Mouse (Mus musculus) kidney, embryonic 16.5 days (tissue): Measurements from ENCODE around the gene Fzr1. TPM values are rescaled to one million over a fixed set of nuclear protein-coding genes. Genes with fewer than 3 reads are reported as not detected.

Experiments
- ATAC-seq: fragments of 200-750 bp; cut with Nextera tagmentation; 2 replicates; pipeline ENCODE4 v1.8.0; 2017; ENCODE audit warnings: moderate TSS enrichment; ENCODE audit not compliant: low FRiP score, low TSS enrichment
- H3K27ac ChIP-seq: fragments of 300-500 bp; sonication (generic); 2 replicates; pipeline ENCODE4 v1.5.1; 2014; ENCODE audit warnings: low read length
- H3K27me3 ChIP-seq: fragments of 300-500 bp; sonication (generic); 2 replicates; pipeline ENCODE4 v1.6.1; 2014; ENCODE audit warnings: low read length, control low read depth, mixed read lengths; ENCODE audit not compliant: insufficient read depth
- H3K36me3 ChIP-seq: fragments of 300-500 bp; sonication (generic); 2 replicates; pipeline ENCODE4 v1.6.1; 2014; ENCODE audit warnings: low read length, control low read depth, mixed read lengths; ENCODE audit not compliant: insufficient read depth
- H3K4me1 ChIP-seq: fragments of 300-500 bp; sonication (generic); 2 replicates; pipeline ENCODE4 v1.6.1; 2014; ENCODE audit warnings: low read length, control low read depth, mixed read lengths; ENCODE audit not compliant: insufficient read depth
- H3K4me2 ChIP-seq: fragments of 300-500 bp; sonication (generic); replicated peaks from 2 replicates; pipeline ENCODE4 v1.6.1; 2014; ENCODE audit warnings: low read depth, low read length
- H3K4me3 ChIP-seq: fragments of 300-500 bp; sonication (generic); 2 replicates; pipeline ENCODE4 v1.5.1; 2014; ENCODE audit warnings: mild to moderate bottlenecking, low read length
- H3K9ac ChIP-seq: fragments of 300-500 bp; sonication (generic); replicated peaks from 2 replicates; pipeline ENCODE4 v1.6.1; 2014; ENCODE audit warnings: low read length
- H3K9me3 ChIP-seq: fragments of 300-500 bp; sonication (generic); 2 replicates; pipeline ENCODE4 v1.6.1; 2016; ENCODE audit warnings: low read length, control low read depth
- WGBS: fragments of 180-500 bp; shearing (Covaris S2); extraction: QIAGEN DNeasy Blood & Tissue Kit; methylation state at CpG from one replicate; pipeline ENCODE4 v1.1.7; 2014; 5-methylcytosine and 5-hydroxymethylcytosine counted together
- polyA plus RNA-seq: library from polyadenylated mRNA; unstranded; fragments of >200 nt; fragmentation: Nextera tagmentation; extraction: Ambion mirVana; gene quantifications from 2 replicates; pipeline ENCODE4 v1.2.1, GENCODE M21; 2015

Fzr1 gene
- polyA plus RNA-seq, 1 experiment from 2014 or later = 111 TPM

- no peaks in the 10 kb centered on the region for H3K27me3 ChIP-seq
- 68% methylated on average over 10 of the region's 10 CpGs for WGBS
- no peaks in the 10 kb centered on the region for H3K9me3 ChIP-seq
- peaks cover 60% of the 10 kb centered on the region for H3K4me1 ChIP-seq
- no peak overlapping the region for H3K4me2 ChIP-seq
- peak overlapping the region; percentile 95 for H3K27ac ChIP-seq
- peaks cover 51% of the 10 kb centered on the region; the same call in 1 of the 2 replicates for H3K36me3 ChIP-seq
- no peak overlapping the region for H3K4me3 ChIP-seq
- H3K9ac ChIP-seq = no peak overlapping the region
- no peak for ATAC-seq
These were observed 25.2 kb upstream of the Fzr1 start for GRCm38 (mm10) chr10:81403511-81403910.

- WGBS = 21% methylated on average over 7 of the region's 7 CpGs
- peaks cover 48% of the 10 kb centered on the region for H3K4me1 ChIP-seq
- no peak for ATAC-seq
- H3K27ac ChIP-seq = peak overlapping the region; percentile 95
- H3K4me3 ChIP-seq = 0 out of 2 replicates have a peak overlapping the region, but pooled peaks have one; percentile 9
- peaks cover 51% of the 10 kb centered on the region; the same call in 1 of the 2 replicates for H3K36me3 ChIP-seq
- no peaks in the 10 kb centered on the region for H3K27me3 ChIP-seq
- no peaks in the 10 kb centered on the region for H3K9me3 ChIP-seq
- H3K4me2 ChIP-seq = peak overlapping the region; percentile 42
- H3K9ac ChIP-seq = peak overlapping the region; percentile 57
These were observed 24.0 kb upstream of the Fzr1 start for GRCm38 (mm10) chr10:81402227-81402765.

- peaks cover 50% of the 10 kb centered on the region; the same call in 1 of the 2 replicates for H3K36me3 ChIP-seq
- no peaks in the 10 kb centered on the region for H3K27me3 ChIP-seq
- H3K27ac ChIP-seq = peak overlapping the region; percentile 95
- WGBS = 6% methylated on average over 18 of the region's 18 CpGs
- H3K4me1 ChIP-seq = peaks cover 44% of the 10 kb centered on the region
- peak overlapping the region; percentile 42 for H3K4me2 ChIP-seq
- H3K9me3 ChIP-seq = no peaks in the 10 kb centered on the region
- H3K4me3 ChIP-seq = 0 out of 2 replicates have a peak overlapping the region, but pooled peaks have one; percentile 9
- H3K9ac ChIP-seq = peak overlapping the region; percentile 51
- peak; percentile 84 for ATAC-seq
These were observed 23.4 kb upstream of the Fzr1 start for GRCm38 (mm10) chr10:81401521-81402226.

- WGBS = 35% methylated on average over 10 of the region's 10 CpGs
- H3K36me3 ChIP-seq = peaks cover 44% of the 10 kb centered on the region; the same call in 1 of the 2 replicates
- no peak overlapping the region for H3K4me2 ChIP-seq
- no peaks in the 10 kb centered on the region for H3K9me3 ChIP-seq
- peak; percentile 1; the same call in 1 of the 2 replicates for ATAC-seq
- peaks cover 45% of the 10 kb centered on the region for H3K4me1 ChIP-seq
- peak overlapping the region; percentile 51 for H3K9ac ChIP-seq
- peak overlapping the region; percentile 95 for H3K27ac ChIP-seq
- no peak overlapping the region for H3K4me3 ChIP-seq
- H3K27me3 ChIP-seq = no peaks in the 10 kb centered on the region
These were observed 22.8 kb upstream of the Fzr1 start for GRCm38 (mm10) chr10:81401205-81401520.

- 67% methylated on average over 22 of the region's 22 CpGs for WGBS
- Histone ChIP-seq H3K36me3 (peaks cover 39% of the 10 kb centered on the region; the same call in 1 of the 2 replicates), H3K4me2 (no peak overlapping the region), H3K4me1 (peaks cover 45% of the 10 kb centered on the region), H3K9me3 (no peaks in the 10 kb centered on the region), H3K4me3 (no peak overlapping the region), H3K9ac (no peak overlapping the region; the same call in 1 of the 2 replicates), H3K27ac (peak overlapping the region; percentile 95), H3K27me3 (no peaks in the 10 kb centered on the region)
- ATAC-seq = no peak
These were observed 22.3 kb upstream of the Fzr1 start for GRCm38 (mm10) chr10:81400371-81401204.

GRCm38 (mm10) chr10:81399798-81400308 is 21.5 kb upstream of the Fzr1 start:
- H3K27ac ChIP-seq = no peak overlapping the region
- no peak overlapping the region for H3K9ac ChIP-seq
- no peak overlapping the region for H3K4me2 ChIP-seq
- H3K4me1 ChIP-seq = peaks cover 44% of the 10 kb centered on the region
- no peaks in the 10 kb centered on the region for H3K27me3 ChIP-seq
- no peaks in the 10 kb centered on the region for H3K9me3 ChIP-seq
- no peak overlapping the region for H3K4me3 ChIP-seq
- H3K36me3 ChIP-seq = peaks cover 35% of the 10 kb centered on the region; the same call in 1 of the 2 replicates
- ATAC-seq = no peak
- WGBS = 84% methylated on average over 18 of the region's 18 CpGs

GRCm38 (mm10) chr10:81399296-81399695 is 21.0 kb upstream of the Fzr1 start:
- Histone ChIP-seq H3K36me3 (peaks cover 30% of the 10 kb centered on the region; the same call in 1 of the 2 replicates), H3K4me3 (no peak overlapping the region), H3K27ac (no peak overlapping the region), H3K9ac (no peak overlapping the region), H3K4me1 (peaks cover 40% of the 10 kb centered on the region), H3K9me3 (no peaks in the 10 kb centered on the region), H3K27me3 (no peaks in the 10 kb centered on the region), H3K4me2 (no peak overlapping the region)
- WGBS = 62% methylated on average over 5 of the region's 5 CpGs
- ATAC-seq = no peak

GRCm38 (mm10) chr10:81396749-81397148 is 18.4 kb upstream of the Fzr1 start:
- H3K4me2 ChIP-seq = no peak overlapping the region
- WGBS = 76% methylated on average over 5 of the region's 5 CpGs
- H3K9ac ChIP-seq = peak overlapping the region; percentile 31; the same call in 1 of the 2 replicates
- no peak overlapping the region for H3K27ac ChIP-seq
- H3K4me1 ChIP-seq = peaks cover 37% of the 10 kb centered on the region
- H3K36me3 ChIP-seq = peaks cover 29% of the 10 kb centered on the region; the same call in 1 of the 2 replicates
- no peaks in the 10 kb centered on the region for H3K9me3 ChIP-seq
- no peak overlapping the region for H3K4me3 ChIP-seq
- ATAC-seq = no peak
- H3K27me3 ChIP-seq = no peaks in the 10 kb centered on the region

GRCm38 (mm10) chr10:81395865-81396264 is 17.5 kb upstream of the Fzr1 start:
- Histone ChIP-seq H3K4me2 (no peak overlapping the region), H3K36me3 (peaks cover 29% of the 10 kb centered on the region; the same call in 1 of the 2 replicates), H3K4me3 (no peak overlapping the region), H3K9ac (0 out of 2 replicates have a peak overlapping the region, but pooled peaks have one; percentile 19), H3K9me3 (no peaks in the 10 kb centered on the region), H3K27me3 (no peaks in the 10 kb centered on the region), H3K4me1 (peaks cover 29% of the 10 kb centered on the region), H3K27ac (no peak overlapping the region)
- 88% methylated on average over 4 of the region's 4 CpGs for WGBS
- ATAC-seq = no peak
